Mouse (Mus musculus): ENCODE results near the gene Calhm3. TPM values are rescaled to one million over a fixed set of nuclear protein-coding genes. Genes with fewer than 3 reads are reported as not detected.

Calhm3 gene
- polyA plus RNA-seq, 1 experiment, result not detected

- Histone ChIP-seq H3K4me1 (ENCODE audit: control insufficient read depth) (peaks cover 11% of the 10 kb centered on the region), H3K27me3 (ENCODE audit: control insufficient read depth) (peaks cover 27% of the 10 kb centered on the region), H3K4me3 (replicated peaks) (no peak overlapping the region), H3K36me3 (ENCODE audit: control insufficient read depth) (peaks cover 17% of the 10 kb centered on the region), H3K9me3 (ENCODE audit: control insufficient read depth, low read length) (no peaks in the 10 kb centered on the region)
- TF ChIP-seq TAL1 (IDR thresholded peaks at IDR 0.05; ENCODE audit: low read length), result no peak
- no peak for TF ChIP-seq GATA1 (IDR thresholded peaks at IDR 0.05; ENCODE audit: low read length)
These were observed 21.4 kb downstream of the Calhm3 start for GRCm38 (mm10) chr19:47136170-47136569.

GRCm38 (mm10) chr19:47135568-47135967 lies 22.0 kb downstream of the Calhm3 start:
- no peaks in the 10 kb centered on the region for H3K9me3 ChIP-seq (ENCODE audit: control insufficient read depth, low read length)
- TF ChIP-seq GATA1 (IDR thresholded peaks at IDR 0.05; ENCODE audit: low read length) (no peak), TAL1 (IDR thresholded peaks at IDR 0.05; ENCODE audit: low read length) (no peak)
- H3K4me3 ChIP-seq (replicated peaks), result no peak overlapping the region
- peaks cover 11% of the 10 kb centered on the region for H3K4me1 ChIP-seq (ENCODE audit: control insufficient read depth)
- H3K36me3 ChIP-seq (ENCODE audit: control insufficient read depth), result peaks cover 23% of the 10 kb centered on the region
- H3K27me3 ChIP-seq (ENCODE audit: control insufficient read depth), result peaks cover 27% of the 10 kb centered on the region

- peaks cover 12% of the 10 kb centered on the region for H3K27me3 ChIP-seq (ENCODE audit: control insufficient read depth)
- H3K9me3 ChIP-seq (ENCODE audit: control insufficient read depth, low read length), result no peaks in the 10 kb centered on the region
- peaks cover 11% of the 10 kb centered on the region for H3K4me1 ChIP-seq (ENCODE audit: control insufficient read depth)
- TF ChIP-seq GATA1 (IDR thresholded peaks at IDR 0.05; ENCODE audit: low read length) (no peak), TAL1 (IDR thresholded peaks at IDR 0.05; ENCODE audit: low read length) (no peak)
- no peak overlapping the region for H3K4me3 ChIP-seq (replicated peaks)
- peaks cover 47% of the 10 kb centered on the region for H3K36me3 ChIP-seq (ENCODE audit: control insufficient read depth)
These were observed 24.4 kb downstream of the Calhm3 start for GRCm38 (mm10) chr19:47133161-47133560.

- no peaks in the 10 kb centered on the region for H3K27me3 ChIP-seq (ENCODE audit: control insufficient read depth)
- H3K4me3 ChIP-seq (replicated peaks), result no peak overlapping the region
- peaks cover 72% of the 10 kb centered on the region for H3K36me3 ChIP-seq (ENCODE audit: control insufficient read depth)
- no peaks in the 10 kb centered on the region; the same call in 1 of the 2 replicates for H3K4me1 ChIP-seq (ENCODE audit: control insufficient read depth)
- no peak for TF ChIP-seq GATA1 (IDR thresholded peaks at IDR 0.05; ENCODE audit: low read length)
- no peaks in the 10 kb centered on the region for H3K9me3 ChIP-seq (ENCODE audit: control insufficient read depth, low read length)
These were observed 26.9 kb downstream of the Calhm3 start for GRCm38 (mm10) chr19:47130551-47131125.

GRCm38 (mm10) chr19:47128835-47129234 lies 28.7 kb downstream of the Calhm3 start:
- H3K4me3 ChIP-seq (replicated peaks), result no peak overlapping the region
- H3K36me3 ChIP-seq (ENCODE audit: control insufficient read depth), result peaks cover 89% of the 10 kb centered on the region
- no peaks in the 10 kb centered on the region for H3K27me3 ChIP-seq (ENCODE audit: control insufficient read depth)
- no peak for TF ChIP-seq TAL1 (IDR thresholded peaks at IDR 0.05; ENCODE audit: low read length)
- no peak for TF ChIP-seq GATA1 (IDR thresholded peaks at IDR 0.05; ENCODE audit: low read length)
- H3K9me3 ChIP-seq (ENCODE audit: control insufficient read depth, low read length), result no peaks in the 10 kb centered on the region
- no peaks in the 10 kb centered on the region; the same call in 1 of the 2 replicates for H3K4me1 ChIP-seq (ENCODE audit: control insufficient read depth)

GRCm38 (mm10) chr19:47128164-47128563 lies 29.4 kb downstream of the Calhm3 start:
- Histone ChIP-seq H3K9me3 (ENCODE audit: control insufficient read depth, low read length) (no peaks in the 10 kb centered on the region), H3K27me3 (ENCODE audit: control insufficient read depth) (no peaks in the 10 kb centered on the region), H3K4me3 (replicated peaks) (no peak overlapping the region), H3K36me3 (ENCODE audit: control insufficient read depth) (peaks cover 93% of the 10 kb centered on the region), H3K4me1 (ENCODE audit: control insufficient read depth) (no peaks in the 10 kb centered on the region; the same call in 1 of the 2 replicates)
- TF ChIP-seq TAL1 (IDR thresholded peaks at IDR 0.05; ENCODE audit: low read length), result no peak
- TF ChIP-seq GATA1 (IDR thresholded peaks at IDR 0.05; ENCODE audit: low read length), result no peak

- TF ChIP-seq TAL1 (IDR thresholded peaks at IDR 0.05; ENCODE audit: low read length) (no peak), GATA1 (IDR thresholded peaks at IDR 0.05; ENCODE audit: low read length) (no peak)
- peaks cover 81% of the 10 kb centered on the region for H3K36me3 ChIP-seq (ENCODE audit: control insufficient read depth)
These were observed 34.8 kb downstream of the Calhm3 start for GRCm38 (mm10) chr19:47122802-47123201.

GRCm38 (mm10) chr19:47121054-47121453 lies 36.5 kb downstream of the Calhm3 start:
- TF ChIP-seq GATA1 (IDR thresholded peaks at IDR 0.05; ENCODE audit: low read length) (no peak), TAL1 (IDR thresholded peaks at IDR 0.05; ENCODE audit: low read length) (no peak)
- Histone ChIP-seq H3K27me3 (ENCODE audit: control insufficient read depth) (no peaks in the 10 kb centered on the region), H3K36me3 (ENCODE audit: control insufficient read depth) (peaks cover 81% of the 10 kb centered on the region), H3K9me3 (ENCODE audit: control insufficient read depth, low read length) (no peaks in the 10 kb centered on the region), H3K4me3 (replicated peaks) (no peak overlapping the region), H3K4me1 (ENCODE audit: control insufficient read depth) (peaks cover 4% of the 10 kb centered on the region)

More at GRCm38 (mm10) chr19:47122802-47123201, 34.8 kb downstream of the Calhm3 start:
- no peak overlapping the region for H3K4me3 ChIP-seq (replicated peaks)
- H3K4me1 ChIP-seq (ENCODE audit: control insufficient read depth), result peaks cover 4% of the 10 kb centered on the region
- H3K9me3 ChIP-seq (ENCODE audit: control insufficient read depth, low read length), result no peaks in the 10 kb centered on the region
- H3K27me3 ChIP-seq (ENCODE audit: control insufficient read depth), result no peaks in the 10 kb centered on the region

- no peaks in the 10 kb centered on the region for H3K27me3 ChIP-seq (ENCODE audit: control insufficient read depth)
- H3K9me3 ChIP-seq (ENCODE audit: control insufficient read depth, low read length), result no peaks in the 10 kb centered on the region
- peaks cover 78% of the 10 kb centered on the region for H3K36me3 ChIP-seq (ENCODE audit: control insufficient read depth)
- peaks cover 4% of the 10 kb centered on the region for H3K4me1 ChIP-seq (ENCODE audit: control insufficient read depth)
- no peak overlapping the region for H3K4me3 ChIP-seq (replicated peaks)
- TF ChIP-seq TAL1 (IDR thresholded peaks at IDR 0.05; ENCODE audit: low read length) (no peak), GATA1 (IDR thresholded peaks at IDR 0.05; ENCODE audit: low read length) (no peak)
These were observed 38.9 kb downstream of the Calhm3 start for GRCm38 (mm10) chr19:47118634-47119033.

Data from erythroblast, embryonic 14.5 days (primary cell).